Mouse (Mus musculus): ENCODE data around the gene Mob3a.
A peak's percentile ranks its signal among the peaks of the same experiment; 100 is the strongest.
"Not testable (repeated sequence)": the region's sequence is repeated elsewhere in the genome, so short reads cannot be mapped to it uniquely, and the experiment has no call there.

Mob3a gene

GRCm38 (mm10) chr10:80663485-80664196 is 38.1 kb downstream of the Mob3a start:
- DNase-seq (ENCODE audit: low spot score) = no peak

GRCm38 (mm10) chr10:80661149-80661548 is 40.6 kb downstream of the Mob3a start:
- DNase-seq (ENCODE audit: low spot score) = no peak

GRCm38 (mm10) chr10:80659213-80659612 is 42.6 kb downstream of the Mob3a start:
- DNase-seq (ENCODE audit: low spot score) = no peak

GRCm38 (mm10) chr10:80658841-80659202 is 43.0 kb downstream of the Mob3a start:
- DNase-seq (ENCODE audit: low spot score) = no peak

GRCm38 (mm10) chr10:80658194-80658840 is 43.5 kb downstream of the Mob3a start:
- DNase-seq (ENCODE audit: low spot score) = no peak

GRCm38 (mm10) chr10:80656863-80657623 is 44.7 kb downstream of the Mob3a start, which contains the start of gene Btbd2:
Btbd2 (minus strand) TSS chr10:80657071.
- no peak for DNase-seq (ENCODE audit: low spot score)

- DNase-seq (ENCODE audit: low spot score) = peak; percentile 96
Measured at GRCm38 (mm10) chr10:80656130-80656862, 45.5 kb downstream of the Mob3a start.

- DNase-seq (ENCODE audit: low spot score) = no peak
Measured at GRCm38 (mm10) chr10:80655406-80656129, 46.2 kb downstream of the Mob3a start.

- DNase-seq (ENCODE audit: low spot score) = no peak
Measured at GRCm38 (mm10) chr10:80654866-80655265, 46.9 kb downstream of the Mob3a start.

GRCm38 (mm10) chr10:80653156-80653720 is 48.5 kb downstream of the Mob3a start:
- DNase-seq (ENCODE audit: low spot score) = no peak

- no peak for DNase-seq (ENCODE audit: low spot score)
Measured at GRCm38 (mm10) chr10:80650392-80650791, 51.4 kb downstream of the Mob3a start.

- not testable (repeated sequence) for DNase-seq (ENCODE audit: low spot score)
Measured at GRCm38 (mm10) chr10:80649910-80650309, 51.9 kb downstream of the Mob3a start.

- no peak for DNase-seq (ENCODE audit: low spot score)
Measured at GRCm38 (mm10) chr10:80646936-80647335, 54.8 kb downstream of the Mob3a start.

GRCm38 (mm10) chr10:80635345-80635744 is 66.4 kb downstream of the Mob3a start:
- no peak for DNase-seq (ENCODE audit: low spot score)
